Mouse (Mus musculus): ENCODE data around the gene Krtap12-1.
"Not testable (repeated sequence)": the region's sequence is repeated elsewhere in the genome, so short reads cannot be mapped to it uniquely, and the experiment has no call there.

Gene Krtap12-1

DNA sequence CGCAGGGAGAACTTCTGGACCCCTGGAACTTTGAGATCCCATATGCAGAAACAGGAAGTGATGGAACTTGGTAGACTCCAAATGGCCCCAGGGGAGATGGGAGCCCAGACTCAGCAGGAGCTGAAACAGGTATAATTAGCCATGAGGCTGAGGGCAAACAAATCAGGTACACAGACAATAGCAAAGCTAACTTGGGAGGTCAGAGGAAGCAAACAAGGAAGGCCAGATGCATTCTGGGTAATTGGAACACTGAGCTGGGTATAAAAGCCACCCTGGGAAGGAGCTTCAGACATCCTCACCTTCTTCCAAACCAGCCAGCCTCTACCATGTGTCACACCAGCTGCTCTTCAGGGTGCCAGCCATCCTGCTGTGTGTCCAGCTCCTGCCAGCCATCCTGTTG, at the start of gene Krtap12-1:
Gene Krtap12-1, plus strand, starts transcription at position 301 of the 400 bp plus-strand sequence.
- DNase-seq (ENCODE audit: inconsistent age in 2 of 2, low spot score in 1 of 2), result not testable (repeated sequence)

DNA sequence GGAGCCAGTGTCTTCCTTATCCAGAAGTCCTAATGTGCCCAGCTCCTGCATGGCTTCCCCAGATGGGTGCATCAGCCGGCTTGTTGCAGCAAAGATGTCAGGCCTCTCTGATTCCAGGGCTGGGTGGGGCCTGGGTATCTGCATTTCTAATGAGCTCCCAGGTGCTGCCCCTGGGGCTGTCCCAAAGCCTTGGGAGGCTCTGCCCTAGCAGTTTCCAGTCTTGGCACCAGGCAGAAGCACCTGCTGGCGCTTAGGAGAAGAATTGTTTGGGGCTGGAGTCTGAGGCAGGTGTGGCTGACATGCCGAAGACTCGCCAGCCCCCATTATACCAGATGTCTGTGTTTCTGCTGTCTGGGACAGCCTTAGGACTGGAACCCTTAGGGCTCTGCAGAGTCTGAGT, 49.7 kb upstream of the Krtap12-1 start:
- DNase-seq (ENCODE audit: inconsistent age in 2 of 2, low spot score in 1 of 2), result no peak

DNA sequence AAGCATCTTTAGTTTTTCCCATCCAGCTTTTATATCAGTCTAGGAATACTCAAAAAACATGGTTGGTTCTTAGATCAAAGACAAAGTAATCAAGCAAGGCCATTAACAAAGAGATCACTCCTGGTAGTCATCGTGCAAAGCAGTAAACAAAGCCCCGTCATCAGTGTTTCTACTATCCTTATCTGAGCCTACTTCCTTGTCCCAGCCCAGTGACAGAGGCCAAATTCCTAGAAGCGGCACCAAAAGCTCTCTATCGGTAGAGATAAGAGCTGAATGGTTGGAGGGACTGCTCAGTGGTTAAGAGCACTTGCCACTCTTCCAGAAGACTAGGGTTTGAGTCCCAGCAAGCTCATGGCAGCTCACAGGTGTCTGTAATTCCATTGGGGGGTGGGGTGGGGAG, 48.9 kb upstream of the Krtap12-1 start:
- DNase-seq (ENCODE audit: inconsistent age in 2 of 2, low spot score in 1 of 2), result no peak

DNA sequence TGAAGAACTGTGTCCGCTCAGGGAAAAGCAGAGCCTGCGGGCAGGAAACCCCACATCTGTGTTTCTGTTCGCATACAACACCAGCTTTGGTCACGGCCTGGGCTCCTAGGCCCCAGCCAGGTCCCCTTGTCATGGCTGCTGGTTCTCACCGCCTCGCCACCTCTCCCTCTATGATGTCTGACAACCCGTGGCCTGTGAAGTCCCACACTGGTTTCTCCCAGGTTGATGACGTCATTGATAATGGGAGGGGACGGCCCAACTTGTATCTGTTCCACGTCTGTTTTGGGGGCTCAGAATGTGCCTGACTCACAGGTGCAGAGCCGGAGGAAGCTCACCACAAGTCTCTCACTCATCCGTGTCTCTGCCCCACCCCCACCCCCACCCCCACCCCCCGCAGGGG, 46.6 kb upstream of the Krtap12-1 start:
- DNase-seq (ENCODE audit: inconsistent age in 2 of 2, low spot score in 1 of 2), result no peak

DNA sequence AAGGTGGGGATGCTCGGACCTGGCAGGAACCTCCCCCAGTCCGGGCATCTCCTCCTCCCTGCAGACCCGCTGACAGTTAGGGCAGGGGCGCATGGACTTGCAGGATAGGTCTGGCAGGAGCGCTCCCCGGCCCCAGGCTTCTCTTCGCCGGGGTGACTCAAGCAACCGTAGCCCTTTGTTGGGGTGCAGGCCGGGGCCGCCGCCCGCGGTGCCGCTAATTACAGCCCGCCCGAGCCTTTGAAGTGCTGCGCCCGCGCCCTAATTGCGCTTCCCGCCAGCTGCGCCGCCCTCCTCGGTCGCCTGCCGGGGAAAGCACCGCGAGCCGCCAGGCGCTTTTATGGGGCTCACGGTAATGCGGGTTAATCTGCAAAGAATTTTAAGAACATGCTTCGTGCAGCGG, 42.8 kb upstream of the Krtap12-1 start:
- DNase-seq (ENCODE audit: inconsistent age in 2 of 2, low spot score in 1 of 2), result no peak

DNA sequence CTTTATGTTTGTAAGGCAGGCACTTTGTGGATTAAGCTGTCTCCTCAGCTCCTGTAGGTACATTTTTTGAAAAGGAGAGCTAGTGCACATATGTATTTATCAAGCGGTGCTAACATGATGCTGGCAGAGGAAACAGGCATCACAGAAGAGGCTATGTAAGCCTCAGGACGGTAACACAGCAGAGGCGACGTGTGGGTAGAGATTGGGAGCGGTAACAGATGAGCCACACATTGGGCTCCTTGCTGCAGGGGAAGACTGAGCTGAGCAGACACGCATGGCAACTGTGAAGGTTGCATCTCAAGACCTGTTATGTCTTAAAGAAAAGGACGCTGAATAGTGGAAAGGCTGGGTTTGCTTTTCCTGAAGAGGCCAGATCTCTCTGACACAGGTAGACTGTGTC, 37.4 kb upstream of the Krtap12-1 start:
- no peak for DNase-seq (ENCODE audit: inconsistent age in 2 of 2, low spot score in 1 of 2)

DNA sequence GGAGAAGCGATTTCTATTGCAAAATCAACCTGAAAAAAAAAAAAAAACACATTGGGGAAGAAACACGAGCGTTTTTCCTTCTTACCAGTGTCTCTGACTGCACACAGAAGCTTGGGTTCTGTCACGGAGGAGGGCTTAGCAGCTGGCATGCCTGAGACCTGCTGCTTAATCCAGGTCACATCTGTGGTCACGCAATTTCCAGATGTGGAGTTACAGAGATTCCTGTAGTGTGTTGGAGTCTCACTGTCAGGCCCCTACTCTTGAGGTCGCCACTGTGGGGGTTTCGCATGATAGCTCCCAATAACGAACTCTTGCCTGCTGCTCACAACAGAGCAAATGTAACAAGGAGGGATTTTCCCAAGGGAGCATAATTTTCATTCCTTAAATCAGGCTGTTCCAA, 36.2 kb upstream of the Krtap12-1 start:
- DNase-seq (ENCODE audit: inconsistent age in 2 of 2, low spot score in 1 of 2), result no peak

DNA sequence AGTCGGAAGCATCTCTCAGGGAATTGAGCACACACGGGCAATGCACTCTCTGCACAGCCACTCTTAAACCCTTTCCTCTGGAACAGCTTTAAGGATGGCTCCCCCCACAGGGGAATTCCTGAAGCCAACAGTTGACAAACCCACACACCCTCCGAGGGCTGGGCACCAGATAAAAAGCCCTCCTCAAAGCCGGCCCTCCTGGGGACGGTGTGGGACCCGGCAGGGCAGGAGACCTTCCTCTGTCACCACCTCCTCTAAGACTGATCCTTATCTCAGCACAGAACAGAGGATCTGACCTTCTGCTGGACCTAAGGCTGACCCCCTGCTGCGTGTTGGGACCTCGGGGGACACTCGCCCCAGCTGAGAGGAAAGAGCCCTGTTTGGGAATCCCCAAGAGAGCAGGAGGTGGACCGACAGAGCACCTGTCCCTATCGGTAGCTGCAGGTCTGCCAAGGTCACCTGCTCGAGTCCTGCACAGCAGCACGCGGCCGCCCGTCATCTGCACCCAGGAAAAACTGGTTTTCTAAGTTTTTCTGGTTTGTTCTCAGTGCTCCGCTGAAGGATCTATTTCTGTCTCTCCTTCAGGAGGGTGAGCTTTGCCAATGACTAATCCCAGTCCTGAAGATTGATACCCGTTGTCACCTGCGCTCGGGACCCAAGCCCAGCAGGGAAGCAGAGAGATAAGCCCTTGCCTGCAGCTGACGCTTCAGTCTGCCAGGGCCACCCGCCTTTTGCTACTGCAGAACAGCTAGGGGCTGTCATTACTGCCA, 34.3 kb upstream of the Krtap12-1 start, which contains the start of gene Tspear:
Gene Tspear, plus strand, starts transcription at position 675 of the 770 bp plus-strand sequence.
- peak in 1 of 2 experiments; percentile 43 for DNase-seq (ENCODE audit: inconsistent age in 2 of 2, low spot score in 1 of 2)

DNA sequence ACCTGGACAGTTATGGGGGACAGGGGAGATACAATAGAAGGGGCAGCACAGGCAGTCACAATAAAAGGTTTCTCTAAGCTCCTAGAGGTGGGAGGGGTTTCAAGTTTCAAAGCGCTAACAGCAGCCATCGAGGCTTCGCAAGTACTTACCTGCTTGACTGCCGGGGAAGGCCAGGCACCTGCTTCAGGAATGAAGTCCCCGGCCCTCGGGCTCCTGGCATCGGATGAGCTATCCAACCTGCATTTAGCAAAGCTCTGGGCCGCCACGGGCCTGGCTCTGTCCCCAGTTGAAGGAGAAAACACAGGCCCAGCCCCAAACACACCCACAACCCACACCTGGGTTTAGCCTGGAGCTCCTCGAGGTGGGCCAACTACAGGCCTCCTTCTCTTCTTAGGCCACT, 33.4 kb upstream of the Krtap12-1 start:
- DNase-seq (ENCODE audit: inconsistent age in 2 of 2, low spot score in 1 of 2), result no peak

DNA sequence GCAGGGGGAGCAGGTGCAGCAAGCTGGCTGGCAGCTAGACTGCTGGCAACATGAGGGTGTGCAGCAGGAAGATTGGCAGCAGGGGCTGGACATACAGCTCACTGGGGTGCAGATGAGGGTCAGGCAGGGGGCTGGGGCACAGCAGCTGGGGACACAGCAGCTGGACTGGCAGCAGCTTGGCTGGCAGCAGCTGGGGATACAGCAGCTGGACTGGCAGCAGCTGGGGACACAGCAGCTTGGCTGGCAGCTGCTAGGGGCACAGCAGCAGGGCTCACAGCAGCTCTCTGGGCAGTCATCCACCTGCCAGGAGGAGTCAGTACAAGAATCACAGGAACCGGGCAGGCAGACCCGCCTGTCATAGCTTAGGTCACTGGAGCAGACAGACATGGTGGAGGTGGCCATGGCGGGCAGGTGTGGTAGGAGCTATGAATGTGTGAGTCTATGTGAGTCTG, 30.0 kb upstream of the Krtap12-1 start, which contains the start of gene Gm19402:
Gene Gm19402, minus strand, starts transcription at position 402 of the 452 bp plus-strand sequence.
- DNase-seq (ENCODE audit: inconsistent age in 2 of 2, low spot score in 1 of 2), result not testable (repeated sequence)

DNA sequence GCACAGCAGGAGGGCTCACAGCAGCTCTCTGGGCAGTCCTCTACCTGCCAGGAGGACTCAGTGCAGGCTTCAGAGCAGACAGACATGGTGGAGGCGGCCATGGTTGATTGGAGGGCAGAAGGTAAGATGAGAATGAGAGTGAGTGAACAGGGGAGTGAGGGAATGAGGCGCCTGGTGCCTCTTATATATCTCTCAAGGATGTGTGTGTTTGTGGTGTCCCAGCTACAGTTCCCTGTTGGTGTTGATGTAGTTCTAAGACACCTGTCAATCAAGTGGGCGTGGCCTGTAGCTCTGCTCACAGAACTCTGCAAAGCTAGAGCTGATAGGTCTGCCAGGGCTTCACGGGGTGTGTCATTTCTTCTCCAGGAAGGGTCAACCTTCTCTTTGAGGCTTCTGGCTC, 23.3 kb upstream of the Krtap12-1 start, which contains the start of gene Gm9508:
Gene Gm9508, minus strand, starts transcription at position 101 of the 400 bp plus-strand sequence.
- no peak for DNase-seq (ENCODE audit: inconsistent age in 2 of 2, low spot score in 1 of 2)

DNA sequence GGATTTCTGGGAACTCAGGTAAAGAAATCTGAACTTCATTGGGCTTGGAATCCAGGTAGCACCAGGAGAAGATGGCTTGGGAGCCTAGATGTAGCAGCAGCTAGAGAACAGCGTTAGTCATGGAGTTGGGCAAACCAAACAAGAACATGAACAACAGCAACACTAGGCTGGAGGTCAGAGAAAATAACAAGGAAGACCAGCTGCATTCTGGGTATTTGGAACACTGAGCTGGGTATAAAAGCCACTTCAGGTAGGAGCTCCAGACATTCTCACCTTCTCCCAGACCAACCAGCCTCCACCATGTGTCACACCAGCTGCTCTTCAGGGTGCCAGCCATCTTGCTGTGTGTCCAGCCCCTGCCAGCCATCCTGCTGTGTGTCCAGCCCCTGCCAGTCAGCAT, 14.1 kb upstream of the Krtap12-1 start, which contains the start of gene Gm10272:
Gene Gm10272, plus strand, starts transcription at position 301 of the 400 bp plus-strand sequence.
- DNase-seq (ENCODE audit: inconsistent age in 2 of 2, low spot score in 1 of 2), result no peak

DNA sequence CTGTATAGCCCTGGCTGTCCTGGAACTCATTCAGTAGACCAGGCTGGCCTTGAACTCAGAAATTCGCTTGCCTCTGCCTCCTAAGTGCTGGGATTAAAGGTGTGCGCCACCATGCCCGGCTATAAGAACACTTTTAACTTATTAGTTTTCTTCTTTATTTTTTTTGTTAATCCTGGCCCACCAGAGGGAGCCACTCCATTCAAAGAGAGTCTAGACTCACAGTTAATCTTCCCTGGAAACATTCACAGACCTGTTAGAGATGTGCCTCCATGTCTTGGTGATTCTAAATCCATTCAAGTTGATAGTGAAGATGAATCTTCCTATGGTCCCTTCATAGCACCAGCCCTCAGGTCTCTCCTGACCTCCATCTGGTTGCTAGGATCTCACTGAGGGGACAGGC, 10.6 kb upstream of the Krtap12-1 start:
- no peak for DNase-seq (ENCODE audit: inconsistent age in 2 of 2, low spot score in 1 of 2)

DNA sequence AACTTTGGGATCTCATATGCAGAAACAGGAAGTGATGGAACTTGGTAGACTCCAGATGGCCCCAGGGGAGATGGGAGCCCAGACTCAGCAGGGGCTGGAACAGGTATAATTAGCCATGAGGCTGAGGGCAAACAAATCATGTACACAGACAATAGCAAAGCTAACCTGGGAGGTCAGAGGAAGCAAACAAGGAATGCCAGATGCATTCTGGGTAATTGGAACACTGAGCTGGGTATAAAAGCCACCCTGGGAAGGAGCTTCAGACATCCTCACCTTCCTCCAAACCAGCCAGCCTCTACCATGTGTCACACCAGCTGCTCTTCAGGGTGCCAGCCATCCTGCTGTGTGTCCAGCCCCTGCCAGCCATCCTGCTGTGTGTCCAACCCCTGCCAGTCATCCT, 9.2 kb upstream of the Krtap12-1 start, which contains the start of gene Gm10024:
Gene Gm10024, plus strand, starts transcription at position 301 of the 400 bp plus-strand sequence.
- not testable (repeated sequence) for DNase-seq (ENCODE audit: inconsistent age in 2 of 2, low spot score in 1 of 2)

DNA sequence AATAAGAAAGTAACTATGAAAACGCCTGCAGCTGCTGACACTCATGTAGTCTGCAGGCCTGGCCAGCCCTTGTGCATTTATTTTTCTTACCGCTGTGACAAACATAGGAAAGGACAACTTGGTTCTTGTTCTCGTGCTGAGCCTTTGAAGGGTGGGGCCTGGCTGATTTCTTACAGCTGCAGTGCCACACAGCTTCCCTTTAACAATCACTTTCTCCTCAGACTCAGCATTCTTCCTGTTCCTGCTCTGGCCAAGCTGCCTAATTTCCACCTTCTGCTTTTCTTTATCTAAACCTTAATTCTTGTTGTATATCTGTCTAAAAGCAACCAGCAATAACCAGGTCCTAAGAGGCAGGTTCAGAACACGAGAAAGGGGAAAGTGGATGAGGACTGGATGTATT, 6.7 kb upstream of the Krtap12-1 start:
- no peak for DNase-seq (ENCODE audit: inconsistent age in 2 of 2, low spot score in 1 of 2)

DNA sequence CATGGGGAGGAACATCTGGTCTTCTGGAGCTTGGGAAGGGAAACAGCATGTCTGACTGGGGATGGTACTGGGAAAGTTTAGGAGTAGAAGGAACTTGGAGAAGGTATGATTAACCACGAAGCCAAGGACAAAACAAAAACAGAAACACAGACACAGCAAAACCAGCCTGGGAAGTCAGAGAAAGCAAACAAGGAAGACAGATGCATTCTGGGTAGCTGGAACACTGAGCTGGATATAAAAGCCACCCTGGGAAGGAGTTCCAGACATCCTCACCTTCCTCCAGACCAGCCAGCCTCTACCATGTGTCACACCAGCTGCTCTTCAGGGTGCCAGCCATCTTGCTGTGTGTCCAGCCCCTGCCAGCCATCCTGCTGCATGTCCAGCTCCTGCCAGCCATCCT, 4.9 kb upstream of the Krtap12-1 start, which contains the start of gene Gm10142:
Gene Gm10142, plus strand, starts transcription at position 301 of the 400 bp plus-strand sequence.
- no peak for DNase-seq (ENCODE audit: inconsistent age in 2 of 2, low spot score in 1 of 2)

DNA sequence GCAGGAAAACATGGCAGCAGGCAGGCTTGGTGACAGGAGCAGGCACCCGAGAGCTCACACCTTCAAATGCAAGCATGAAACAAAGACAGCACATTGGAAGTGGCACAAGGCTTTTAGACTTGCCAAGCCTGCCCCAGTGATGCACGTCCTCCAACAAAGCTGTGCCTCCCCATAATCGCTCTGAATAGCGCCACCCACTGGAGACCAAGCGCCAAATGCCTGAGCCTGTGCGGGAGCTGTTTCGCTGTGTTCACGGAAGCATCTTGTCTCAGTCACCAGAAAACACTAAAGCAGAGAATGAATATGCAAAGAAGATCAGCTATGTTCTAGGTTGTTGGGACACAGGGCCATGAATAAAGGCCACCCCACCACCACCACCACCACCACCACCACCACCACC, 4.5 kb downstream of the Krtap12-1 start:
- DNase-seq (ENCODE audit: inconsistent age in 2 of 2, low spot score in 1 of 2), result no peak

DNA sequence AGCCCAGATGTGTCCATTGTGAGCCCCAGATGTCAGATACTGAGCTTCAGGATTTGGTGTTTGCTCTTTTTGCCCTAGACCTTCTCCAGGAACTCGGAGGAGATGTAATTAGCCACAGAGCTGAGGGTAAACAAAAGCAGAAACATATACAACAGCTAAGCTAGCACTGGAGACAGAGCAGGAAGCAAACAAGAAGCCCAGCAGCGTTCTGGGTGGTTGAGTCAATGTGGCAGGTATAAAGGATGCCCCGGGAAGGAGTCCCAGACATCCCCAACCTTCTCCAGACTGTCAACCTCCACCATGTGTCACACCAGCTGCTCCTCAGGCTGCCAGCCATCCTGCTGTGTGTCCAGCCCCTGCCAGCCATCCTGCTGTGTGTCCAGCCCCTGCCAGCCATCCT, 5.8 kb downstream of the Krtap12-1 start, which contains the start of gene Gm10100:
Gene Gm10100, plus strand, starts transcription at position 301 of the 400 bp plus-strand sequence.
- no peak for DNase-seq (ENCODE audit: inconsistent age in 2 of 2, low spot score in 1 of 2)

DNA sequence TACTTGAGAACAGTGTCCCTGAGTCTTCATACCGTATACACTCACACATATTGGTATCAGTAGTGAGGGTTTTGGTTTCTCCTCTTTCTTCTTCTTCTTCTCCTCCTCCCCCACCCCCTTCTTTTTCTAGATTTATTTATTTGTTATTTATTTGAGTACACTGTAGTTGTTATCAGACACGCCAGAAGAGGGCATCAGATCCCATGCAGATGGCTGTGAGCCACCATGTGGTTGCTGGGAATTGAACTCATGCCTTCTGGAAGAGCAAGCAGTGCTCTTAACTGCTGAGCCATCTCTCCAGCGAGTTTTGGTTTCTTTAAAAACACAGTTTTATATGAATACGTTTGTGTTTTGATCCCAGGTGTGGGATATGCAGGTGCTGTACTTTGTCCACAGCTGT, 7.9 kb downstream of the Krtap12-1 start:
- peak in 1 of 2 experiments; percentile 41 for DNase-seq (ENCODE audit: inconsistent age in 2 of 2, low spot score in 1 of 2)

DNA sequence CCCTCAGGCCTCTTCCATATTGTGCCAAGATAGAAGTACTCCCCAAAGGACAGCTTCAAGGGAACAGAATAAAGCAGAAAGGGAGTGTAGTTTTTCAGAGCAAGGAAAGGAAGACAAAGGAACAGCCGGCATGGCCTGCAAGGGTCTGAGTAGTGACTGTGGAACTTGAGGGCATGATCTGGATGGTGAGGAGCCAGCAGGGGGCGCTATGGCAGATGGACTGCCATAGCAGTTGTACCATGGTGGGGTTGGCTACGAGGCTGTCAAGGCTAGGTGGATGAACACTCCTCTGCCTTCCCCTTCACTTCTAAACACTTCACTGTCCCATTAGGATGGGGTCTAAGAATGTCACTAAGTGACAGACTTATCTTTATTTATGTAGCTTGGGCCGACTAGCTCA, 8.8 kb downstream of the Krtap12-1 start:
- peak; percentile 13 to 46 for DNase-seq (ENCODE audit: inconsistent age in 2 of 2, low spot score in 1 of 2)

DNA sequence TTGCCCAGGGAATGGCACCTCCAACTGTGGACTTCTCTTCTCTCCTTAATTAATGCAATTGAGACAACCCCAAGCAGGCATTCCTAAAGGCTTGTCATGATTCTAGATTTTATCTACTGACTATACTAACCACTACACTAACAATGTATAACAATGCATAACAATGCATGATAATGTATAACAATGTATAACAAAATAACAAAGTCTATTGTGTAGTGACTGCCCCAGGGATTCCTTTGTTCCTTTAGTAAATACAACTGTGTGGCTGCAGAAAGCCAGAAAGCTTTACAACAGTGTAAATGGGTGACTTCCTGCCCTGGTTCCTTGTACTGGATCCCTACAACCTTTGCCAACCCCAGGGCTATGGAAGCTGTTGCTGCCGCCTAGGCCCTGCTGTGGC, 15.5 kb downstream of the Krtap12-1 start:
- DNase-seq (ENCODE audit: inconsistent age in 2 of 2, low spot score in 1 of 2), result no peak

DNA sequence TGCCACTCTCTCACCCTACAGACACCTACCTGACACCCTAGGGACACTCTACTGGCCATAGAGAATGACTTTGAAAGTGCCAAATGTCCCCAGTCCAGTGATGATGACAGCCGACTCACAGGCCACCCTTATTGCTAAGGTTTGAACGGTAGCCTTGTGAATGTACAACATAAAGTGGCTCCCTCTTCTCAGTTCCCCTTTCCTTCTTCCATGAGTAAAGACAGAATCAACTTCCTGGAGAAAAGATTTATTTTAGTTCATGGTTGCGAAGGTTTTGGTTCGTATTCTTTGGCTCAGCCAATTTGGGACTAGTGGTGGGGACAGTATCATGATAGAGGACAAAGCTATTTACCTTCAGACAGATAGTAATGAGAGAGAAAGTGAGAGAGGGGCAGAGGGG, 18.5 kb downstream of the Krtap12-1 start:
- DNase-seq (ENCODE audit: inconsistent age in 2 of 2, low spot score in 1 of 2), result no peak

Measured in adrenal gland, adult (tissue).